Mouse (Mus musculus) small intestine, adult 2 months (tissue): ENCODE measurements around the gene Tmem150c.

Experiments
- CTCF ChIP-seq: fragments of 200-500 bp; IDR thresholded peaks from 2 replicates; pipeline ENCODE4 v1.5.1; 2012; ENCODE audit warnings: low read depth, mild to moderate bottlenecking, control low read depth, inconsistent platforms, low read length, moderate library complexity, mixed read lengths; ENCODE audit not compliant: insufficient replicate concordance, insufficient read length; ENCODE audit errors: extremely low read depth
- POLR2A ChIP-seq: fragments of 200-500 bp; IDR thresholded peaks from 2 replicates; pipeline ENCODE4 v1.6.1; 2012; ENCODE audit warnings: low read depth, mild to moderate bottlenecking, control low read depth, inconsistent platforms, low read length, moderate library complexity

DNA sequence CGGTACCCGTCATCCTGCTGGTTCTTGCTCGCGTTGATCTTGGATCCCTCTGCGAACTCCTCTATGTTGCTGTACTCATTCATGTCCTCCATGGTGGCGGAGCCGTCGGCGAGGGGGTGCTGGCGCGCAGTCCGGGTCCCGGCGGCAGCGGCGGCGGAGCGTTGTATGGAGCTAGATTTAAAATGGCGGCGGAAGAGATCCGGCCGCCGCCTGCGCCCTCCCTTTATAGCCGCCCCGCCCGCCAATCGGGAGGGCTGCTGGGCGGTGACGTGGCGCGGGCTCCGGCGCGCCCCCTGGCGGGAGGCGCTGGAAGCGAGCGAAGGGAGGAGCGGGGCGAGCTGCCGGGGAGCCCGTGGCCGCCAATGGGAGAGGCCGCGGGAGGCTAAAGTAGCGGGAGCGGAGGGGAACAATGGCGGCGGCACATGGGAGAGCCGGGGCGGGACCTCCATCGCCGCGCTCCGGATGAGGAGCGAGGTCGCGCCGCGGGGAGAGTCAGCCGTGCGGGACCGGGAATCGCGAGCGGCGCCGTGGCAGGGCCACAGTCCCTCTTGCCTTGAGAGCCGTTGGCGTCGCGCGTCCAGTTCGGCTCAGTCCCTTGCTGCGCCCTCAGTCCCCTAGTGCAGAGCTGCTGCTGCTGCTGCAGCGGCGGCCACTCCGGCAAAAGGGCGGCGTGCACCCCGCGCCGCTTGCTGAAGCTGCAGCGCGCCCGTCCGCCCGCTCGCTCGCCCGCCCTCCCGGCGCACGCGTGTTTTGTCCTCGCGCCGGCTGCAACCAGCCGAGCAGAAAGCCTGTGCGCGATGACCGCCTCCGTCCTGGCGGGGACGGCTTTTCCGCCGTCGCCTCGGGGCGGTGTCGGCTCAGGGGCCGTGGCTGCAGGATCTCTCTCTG, 120.7 kb downstream of the Tmem150c start:
- TF ChIP-seq CTCF: peak; percentile 90
- peak; percentile 80 for TF ChIP-seq POLR2A
